Mouse (Mus musculus): Measurements from ENCODE around the gene Wdr27. TPM values are rescaled to one million over a fixed set of nuclear protein-coding genes. Genes with fewer than 3 reads are reported as not detected.
"Not testable (repeated sequence)": the region's sequence is repeated elsewhere in the genome, so short reads cannot be mapped to it uniquely, and the experiment has no call there.

Gene Wdr27
- polyA plus RNA-seq (2016; fragmentation: Nextera tagmentation; extraction: Ambion mirVana) = 3.4 and 5.0 TPM in 2 replicates

DNA sequence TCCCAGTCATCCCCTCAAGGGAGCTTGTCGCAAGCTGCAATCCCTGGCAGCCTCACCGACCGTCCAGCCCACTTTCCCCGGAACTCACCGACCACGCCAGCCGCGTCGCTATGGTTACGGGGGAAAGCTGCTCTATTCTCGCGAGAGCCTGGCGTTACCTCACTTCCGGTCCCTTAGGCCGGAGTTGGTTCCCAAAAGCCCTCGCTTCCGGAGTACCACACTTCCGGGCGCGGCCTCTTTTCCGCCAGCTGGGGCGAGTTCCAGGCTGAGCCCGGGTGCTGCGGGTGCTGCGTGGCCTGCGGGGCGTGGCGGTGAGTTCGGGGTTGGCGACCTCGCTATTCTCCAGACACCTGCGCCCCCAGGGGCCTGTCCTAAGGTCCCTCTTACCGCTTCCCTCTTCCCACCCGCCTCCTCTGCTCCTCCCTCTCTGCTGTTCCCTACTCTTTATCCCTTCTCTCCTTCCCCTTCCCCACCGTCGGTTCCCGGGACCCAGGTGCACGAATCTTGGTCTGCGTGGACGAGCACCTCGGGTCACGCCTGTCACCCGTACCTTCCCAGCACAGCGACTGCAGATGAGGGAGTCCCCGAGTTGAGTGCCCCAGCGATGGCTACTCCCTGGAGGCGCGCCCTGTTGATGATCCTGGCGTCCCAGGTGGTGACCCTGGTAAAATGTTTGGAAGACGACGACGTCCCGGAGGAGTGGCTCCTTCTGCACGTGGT is at the start of gene Wdr27, which contains the start of gene 1600012H06Rik:
Wdr27 (minus strand) TSS at position 150 of the 720 bp plus-strand sequence.
1600012H06Rik (plus strand) TSS at position 176 of the 720 bp plus-strand sequence.
- H3K27ac ChIP-seq = peak within 1 kb of the TSS; percentile 87

DNA sequence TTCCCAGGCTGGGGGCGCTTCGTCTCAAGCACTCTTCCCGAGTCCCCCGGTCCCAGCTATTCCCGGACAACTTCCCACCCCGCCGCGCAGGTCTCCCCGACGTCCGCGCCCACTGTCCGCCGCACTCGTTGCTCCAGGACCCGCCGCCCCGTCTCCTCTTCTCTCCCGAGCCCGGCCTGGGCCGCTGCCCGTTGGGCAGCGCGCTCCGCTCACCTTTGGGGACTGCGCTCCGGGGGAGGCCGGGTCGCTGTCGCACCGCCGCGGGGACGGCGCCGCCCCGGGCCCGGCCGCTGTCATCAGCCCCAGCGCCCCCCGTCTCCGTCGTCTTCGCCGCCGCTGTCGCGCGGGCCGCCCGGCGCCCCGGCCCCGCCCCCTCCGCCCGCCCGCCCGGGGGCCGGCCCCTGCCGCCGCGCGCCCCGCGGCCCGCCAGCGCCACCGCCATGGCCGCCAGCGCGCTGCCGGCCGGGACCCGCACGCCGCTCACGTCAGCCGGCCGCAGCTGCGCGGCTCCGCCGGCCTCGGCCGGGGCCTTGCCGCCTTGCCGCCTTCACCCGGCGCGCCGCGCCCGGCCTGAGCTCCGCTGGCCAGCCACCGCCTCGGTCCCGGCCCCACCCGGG is 49.7 kb upstream of the Wdr27 start:
- DNase-seq (ENCODE audit: low spot score); H3K27me3 ChIP-seq (ENCODE audit: low read depth, poor library complexity, severe bottlenecking); H3K9me3 ChIP-seq (replicated peaks); H3K4me3 ChIP-seq; H3K4me1 ChIP-seq; H3K36me3 ChIP-seq; H3K27ac ChIP-seq: not testable (repeated sequence)
- WGBS = no CpG with 5 or more reads among the region's 98 CpGs

More for the DNA sequence above, at the start of gene Wdr27, which contains the start of gene 1600012H06Rik:
- Histone ChIP-seq H3K4me1 (peaks cover 21% of the 10 kb centered on the region), H3K9me3 (replicated peaks) (no peaks in the 10 kb centered on the region), H3K4me3 (peak within 1 kb of the TSS; percentile 85), H3K27me3 (ENCODE audit: low read depth, poor library complexity, severe bottlenecking) (no peaks in the 10 kb centered on the region), H3K36me3 (peaks cover 35% of the 10 kb centered on the region)
- WGBS = under 1% methylated on average over 54 of the region's 54 CpGs
- DNase-seq (ENCODE audit: low spot score) = peak; percentile 100

DNA sequence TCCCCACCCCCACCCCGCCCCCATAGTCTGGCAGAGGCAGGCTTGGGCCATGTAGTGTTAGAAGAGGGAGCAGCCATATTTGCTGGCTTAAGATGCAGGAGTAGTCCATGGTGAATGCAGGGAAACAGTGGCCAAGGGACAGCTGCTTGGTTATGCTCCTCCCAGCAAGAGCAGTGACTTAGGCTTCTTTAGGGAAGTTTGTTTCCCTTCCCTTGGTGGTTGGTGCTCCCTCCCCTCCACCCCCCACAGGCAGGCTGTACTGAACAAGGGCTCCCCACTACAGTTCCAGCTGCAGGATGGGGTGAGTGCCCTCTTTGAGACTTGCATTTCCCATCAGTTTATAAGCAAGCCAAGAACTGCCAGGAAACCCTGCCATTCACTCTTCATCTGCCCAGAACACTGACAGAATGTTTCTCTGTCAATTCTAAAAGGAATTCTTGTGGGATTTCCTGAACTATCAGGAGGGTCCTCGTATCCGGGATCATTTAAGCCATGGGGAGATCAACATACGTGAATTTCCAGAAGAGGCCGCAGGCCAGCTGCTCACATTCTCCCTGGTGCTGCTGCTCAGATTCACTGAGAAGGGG is 47.3 kb upstream of the Wdr27 start:
- DNase-seq (ENCODE audit: low spot score); H3K27ac ChIP-seq; H3K36me3 ChIP-seq; H3K4me1 ChIP-seq; H3K27me3 ChIP-seq (ENCODE audit: low read depth, poor library complexity, severe bottlenecking); H3K4me3 ChIP-seq; H3K9me3 ChIP-seq (replicated peaks): not testable (repeated sequence)
- 91% methylated on average over 4 of the region's 5 CpGs for WGBS

DNA sequence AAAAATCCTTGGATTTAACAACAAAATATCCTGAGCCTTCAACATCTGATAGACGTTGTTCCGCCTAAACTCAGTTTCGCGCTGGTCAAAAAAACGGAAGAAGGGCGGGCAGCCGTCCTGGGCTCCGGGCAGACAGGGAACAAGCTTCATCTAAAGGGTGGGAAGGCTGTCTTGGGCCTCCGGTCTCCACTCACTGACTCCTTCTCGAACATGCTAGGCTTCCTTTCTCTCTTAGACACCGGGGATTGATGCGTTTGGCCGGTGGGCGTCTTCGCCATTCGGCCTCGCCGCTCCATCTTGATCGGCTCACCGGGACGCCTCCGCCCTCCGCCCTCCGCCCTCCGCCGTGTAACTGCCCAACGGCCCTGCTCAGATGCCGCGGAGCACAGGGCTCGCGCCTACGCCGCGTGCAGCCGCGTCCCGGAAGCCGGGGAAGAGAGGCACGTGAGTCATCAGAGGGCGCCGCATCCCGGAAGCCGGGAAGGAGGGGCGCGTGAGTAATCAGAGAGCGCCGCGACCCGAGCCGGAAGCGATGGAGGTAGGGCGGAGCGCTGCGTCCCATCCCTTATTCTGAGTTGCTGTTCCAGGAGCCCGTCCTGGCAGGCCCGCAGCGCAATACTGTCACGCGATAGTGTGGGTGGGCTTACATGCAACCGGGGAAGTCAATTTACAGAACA is 35.5 kb upstream of the Wdr27 start, which contains the start of the genes 9030025P20Rik and Gm3417:
9030025P20Rik (plus strand) TSS at position 107 of the 677 bp plus-strand sequence.
Gm3417 (minus strand) TSS at position 429 of the 677 bp plus-strand sequence.
- H3K36me3 ChIP-seq; H3K4me3 ChIP-seq; H3K9me3 ChIP-seq (replicated peaks); DNase-seq (ENCODE audit: low spot score); H3K4me1 ChIP-seq; H3K27me3 ChIP-seq (ENCODE audit: low read depth, poor library complexity, severe bottlenecking); H3K27ac ChIP-seq: not testable (repeated sequence)
- WGBS = no CpG with 5 or more reads among the region's 60 CpGs

DNA sequence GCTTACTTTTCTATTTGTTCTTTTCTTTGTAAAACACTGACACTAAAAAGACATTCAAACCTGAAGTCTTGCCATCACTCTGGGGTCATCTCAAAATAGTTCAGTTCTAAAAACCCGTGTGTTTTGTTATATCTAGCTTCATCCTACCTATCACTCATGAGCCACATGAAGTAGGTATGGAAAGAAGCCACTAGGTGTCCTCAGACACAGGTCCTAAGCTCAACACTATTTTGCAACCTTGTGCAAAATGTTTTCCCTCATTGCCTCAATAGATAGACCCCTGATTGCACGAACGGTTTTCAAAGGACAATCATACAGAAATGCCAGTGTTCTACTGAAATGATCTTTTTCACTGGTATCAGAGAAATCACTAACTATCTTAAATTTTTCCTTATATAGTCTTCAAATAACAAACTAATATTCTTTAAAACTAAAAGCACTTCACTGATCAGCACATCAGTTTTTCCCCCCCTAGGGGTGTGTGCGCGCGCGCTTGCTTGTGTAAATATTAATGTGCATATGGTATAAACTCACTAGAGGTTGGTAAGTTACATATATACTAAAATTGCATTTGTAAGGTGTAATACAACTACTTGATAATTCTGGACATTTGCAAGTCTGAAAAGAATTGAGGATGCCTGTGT is 34.9 kb upstream of the Wdr27 start:
- WGBS = 6% methylated on average over 4 of the region's 7 CpGs
- H3K27me3 ChIP-seq (ENCODE audit: low read depth, poor library complexity, severe bottlenecking); H3K4me3 ChIP-seq; H3K4me1 ChIP-seq; H3K36me3 ChIP-seq; DNase-seq (ENCODE audit: low spot score); H3K27ac ChIP-seq; H3K9me3 ChIP-seq (replicated peaks): not testable (repeated sequence)

DNA sequence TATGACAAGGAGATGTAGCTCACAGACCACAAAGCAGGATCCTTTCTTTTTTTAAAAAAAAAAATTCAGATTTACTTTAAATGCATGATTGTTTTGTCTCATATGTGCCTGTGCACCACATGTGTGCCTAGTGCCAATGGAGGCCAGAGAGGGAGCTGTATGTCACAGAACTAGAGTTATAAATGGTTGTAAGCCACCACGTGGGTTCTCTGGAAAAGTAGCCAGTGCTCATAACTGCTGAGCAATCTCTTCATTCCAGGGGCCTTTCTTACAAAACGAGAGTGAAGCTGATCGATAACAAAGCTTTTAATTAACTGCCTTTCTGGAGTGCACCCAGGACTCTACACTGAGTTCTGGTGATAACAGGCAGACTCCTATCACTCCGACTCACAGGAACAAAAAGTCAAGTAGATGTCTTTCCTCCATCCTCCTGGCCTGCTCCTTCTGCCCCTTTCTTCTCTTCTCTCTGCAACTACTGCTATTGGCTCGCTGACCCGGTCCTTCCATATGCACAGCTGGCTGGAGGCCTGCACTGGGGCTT is 25.5 kb upstream of the Wdr27 start:
- H3K27me3 ChIP-seq (ENCODE audit: low read depth, poor library complexity, severe bottlenecking); H3K36me3 ChIP-seq; DNase-seq (ENCODE audit: low spot score); H3K27ac ChIP-seq; H3K9me3 ChIP-seq (replicated peaks); H3K4me1 ChIP-seq; H3K4me3 ChIP-seq: not testable (repeated sequence)
- no CpG with 5 or more reads among the region's 6 CpGs for WGBS

DNA sequence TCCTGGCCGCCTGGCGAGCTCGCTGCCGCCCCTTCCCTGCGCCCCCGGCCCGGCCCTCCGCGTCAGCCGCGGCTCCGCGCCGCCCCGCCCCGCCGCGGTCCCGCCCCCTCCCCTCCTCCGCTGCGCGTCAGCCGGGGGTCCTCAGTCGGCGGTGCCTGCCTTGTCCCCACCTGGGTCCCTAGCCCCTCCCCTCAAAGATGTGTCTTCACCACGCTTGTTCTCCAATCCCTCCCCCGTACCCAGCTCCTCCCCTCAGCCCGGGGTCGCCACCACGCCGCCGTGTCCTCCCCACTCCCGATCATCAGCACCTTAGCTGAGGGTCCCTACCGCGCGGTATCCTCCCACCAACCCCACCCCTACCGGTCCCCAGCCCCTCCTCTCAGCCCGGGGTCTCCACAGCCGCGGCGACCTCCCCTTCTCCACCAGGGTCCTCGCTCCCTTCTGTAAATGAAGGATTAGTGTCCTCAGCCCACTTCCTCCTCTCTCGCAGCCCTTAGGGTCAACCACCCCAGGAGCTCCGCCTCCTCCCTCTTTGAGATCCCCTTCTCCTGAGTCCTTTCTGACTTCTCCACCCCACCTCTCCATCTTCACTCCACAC is 18.7 kb upstream of the Wdr27 start:
- H3K4me1 ChIP-seq = peaks cover 12% of the 10 kb centered on the region
- no CpG with 5 or more reads among the region's 44 CpGs for WGBS
- not testable (repeated sequence) for H3K27ac ChIP-seq; H3K27me3 ChIP-seq (ENCODE audit: low read depth, poor library complexity, severe bottlenecking); H3K9me3 ChIP-seq (replicated peaks); H3K4me3 ChIP-seq; DNase-seq (ENCODE audit: low spot score)
- peaks cover 11% of the 10 kb centered on the region for H3K36me3 ChIP-seq

DNA sequence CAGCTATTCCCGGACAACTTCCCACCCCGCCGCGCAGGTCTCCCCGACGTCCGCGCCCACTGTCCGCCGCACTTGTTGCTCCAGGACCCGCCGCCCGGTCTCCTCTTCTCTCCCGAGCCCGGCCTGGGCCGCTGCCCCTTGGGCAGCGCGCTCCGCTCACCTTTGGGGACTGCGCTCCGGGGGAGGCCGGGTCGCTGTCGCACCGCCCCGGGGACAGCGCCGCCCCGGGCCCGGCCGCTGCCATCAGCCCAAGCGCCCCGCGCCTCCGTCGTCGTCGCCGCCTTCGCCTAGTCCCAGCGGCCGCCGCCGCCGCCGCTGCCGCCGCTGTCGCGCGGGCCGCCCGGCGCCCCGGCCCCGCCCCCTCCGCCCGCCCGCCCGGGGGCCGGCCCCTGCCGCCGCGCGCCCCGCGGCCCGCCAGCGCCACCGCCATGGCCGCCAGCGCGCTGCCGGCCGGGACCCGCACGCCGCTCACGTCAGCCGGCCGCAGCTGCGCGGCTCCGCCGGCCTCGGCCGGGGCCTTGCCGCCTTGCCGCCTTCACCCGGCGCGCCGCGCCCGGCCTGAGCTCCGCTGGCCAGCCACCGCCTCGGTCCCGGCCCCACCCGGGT is 18.1 kb upstream of the Wdr27 start, which contains the start of gene Phf10:
Phf10 (minus strand) TSS at position 323 of the 606 bp plus-strand sequence.
- not testable (repeated sequence) for H3K27me3 ChIP-seq (ENCODE audit: low read depth, poor library complexity, severe bottlenecking); H3K9me3 ChIP-seq (replicated peaks)
- H3K4me1 ChIP-seq = peaks cover 12% of the 10 kb centered on the region
- H3K4me3 ChIP-seq = peak within 1 kb of the TSS; percentile 77
- DNase-seq (ENCODE audit: low spot score) = peak; percentile 53
- peaks cover 17% of the 10 kb centered on the region for H3K36me3 ChIP-seq
- 7% methylated on average over 57 of the region's 100 CpGs for WGBS
- H3K27ac ChIP-seq = peak within 1 kb of the TSS; percentile 86

DNA sequence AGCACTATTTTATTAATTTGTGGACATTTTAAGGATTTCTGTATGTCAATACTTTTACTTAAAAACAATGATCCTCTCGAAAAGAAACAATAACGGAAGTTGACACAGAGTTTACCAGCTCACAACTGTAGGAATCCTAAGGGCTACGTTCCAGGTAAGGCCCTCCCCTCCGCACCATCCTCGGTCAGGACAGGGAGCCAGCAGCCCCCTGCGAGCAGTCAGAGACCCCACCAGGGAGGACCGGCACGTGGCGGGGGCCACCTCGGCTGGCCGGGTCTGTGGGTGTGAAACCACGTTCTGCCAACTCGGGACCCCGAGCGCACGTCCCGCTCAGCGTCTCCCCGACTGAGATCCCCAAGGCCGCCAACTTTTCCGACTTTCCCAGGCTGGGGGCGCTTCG is 17.6 kb upstream of the Wdr27 start:
- peak overlapping the region; percentile 86 for H3K27ac ChIP-seq
- H3K4me3 ChIP-seq = peak overlapping the region; percentile 77

DNA sequence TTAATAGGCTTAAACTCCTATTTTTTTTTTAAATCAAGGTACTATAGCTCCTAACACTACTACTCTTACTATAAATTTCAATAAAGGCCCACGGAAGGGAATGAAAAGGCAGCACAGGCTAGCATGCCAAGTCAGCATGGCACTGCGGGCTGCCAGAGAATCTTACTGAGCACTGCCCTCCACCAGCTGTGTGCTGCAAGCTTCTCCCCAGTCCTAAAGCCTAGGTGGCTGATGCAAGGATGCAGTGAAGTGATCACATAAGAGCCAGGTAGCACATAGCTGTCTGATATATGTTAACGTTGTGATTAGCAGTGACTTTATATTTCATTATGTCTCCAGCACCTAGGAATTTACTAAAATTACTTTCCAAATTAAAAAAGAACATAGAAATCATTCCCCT is 17.0 kb upstream of the Wdr27 start:
- H3K27me3 ChIP-seq (ENCODE audit: low read depth, poor library complexity, severe bottlenecking) = no peaks in the 10 kb centered on the region
- H3K27ac ChIP-seq = no peak overlapping the region
- peak overlapping the region; percentile 77 for H3K4me3 ChIP-seq
- WGBS = 35% methylated on average over 3 of the region's 3 CpGs
- DNase-seq (ENCODE audit: low spot score) = no peak
- peaks cover 12% of the 10 kb centered on the region for H3K4me1 ChIP-seq
- peaks cover 19% of the 10 kb centered on the region for H3K36me3 ChIP-seq
- H3K9me3 ChIP-seq (replicated peaks) = no peaks in the 10 kb centered on the region

More for the DNA sequence above, 17.6 kb upstream of the Wdr27 start:
- Histone ChIP-seq H3K36me3 (peaks cover 19% of the 10 kb centered on the region), H3K27me3 (ENCODE audit: low read depth, poor library complexity, severe bottlenecking) (no peaks in the 10 kb centered on the region), H3K9me3 (replicated peaks) (no peaks in the 10 kb centered on the region), H3K4me1 (peaks cover 12% of the 10 kb centered on the region)
- WGBS = under 1% methylated on average over 23 of the region's 23 CpGs
- peak; percentile 53 for DNase-seq (ENCODE audit: low spot score)

DNA sequence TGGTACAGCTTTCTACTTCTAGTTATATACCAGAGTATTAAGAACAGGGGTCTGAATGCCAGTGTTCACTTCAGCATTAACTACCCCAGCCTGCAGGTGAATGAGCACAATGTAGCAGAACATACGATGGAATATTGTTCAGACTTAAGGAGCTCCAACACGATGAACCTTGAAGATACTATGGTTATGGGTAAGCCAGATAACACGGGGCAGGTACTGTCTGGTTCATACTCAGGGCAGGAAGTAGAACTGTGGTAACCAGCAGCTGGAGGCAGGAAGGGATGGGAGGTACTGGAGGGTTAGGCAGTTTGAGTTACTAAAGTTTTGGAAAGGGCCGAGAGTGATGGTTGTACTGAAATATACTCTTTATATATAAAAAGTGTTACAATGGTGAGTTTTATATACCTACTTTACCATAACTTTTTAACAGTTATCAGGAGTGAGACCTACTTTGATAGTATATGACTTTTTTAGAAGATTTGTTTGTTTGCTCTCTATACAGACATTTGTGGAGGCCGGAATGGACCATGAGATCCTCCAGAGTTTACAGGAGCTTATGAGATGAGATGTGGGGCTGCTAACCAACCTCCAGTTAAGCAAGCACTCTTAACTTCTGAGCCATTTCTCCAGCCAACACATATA is 15.8 kb upstream of the Wdr27 start:
- no peak overlapping the region for H3K4me3 ChIP-seq
- no peak overlapping the region for H3K27ac ChIP-seq
- H3K9me3 ChIP-seq (replicated peaks) = no peaks in the 10 kb centered on the region
- no peaks in the 10 kb centered on the region for H3K27me3 ChIP-seq (ENCODE audit: low read depth, poor library complexity, severe bottlenecking)
- 91% methylated on average over 5 of the region's 5 CpGs for WGBS
- DNase-seq (ENCODE audit: low spot score) = no peak
- H3K36me3 ChIP-seq = peaks cover 29% of the 10 kb centered on the region
- H3K4me1 ChIP-seq = peaks cover 12% of the 10 kb centered on the region

All from limb, embryonic 10.5 days (tissue).